8 mouse cellular contexts compared by ENCODE assay signal in genomic region chr3:35341840-35342239, GRCm38 (mm10).
DNase-seq lines count a peak whose midpoint lies in the region; ATAC-seq and TF ChIP-seq lines count a peak whose summit lies in the region.
"Had no signal": no experiment of that assay in that cellular context is flagged by ENCODE, and none has a peak within 500 bp of the region (broad histone marks: within the 10 kb centered on the region; RNA-seq: fewer than 3 reads in every experiment).

No protein-coding gene starts in this region.

- H3K4me2 ChIP-seq in lung, embryonic 14.5 days: peak overlapping the region; percentile 75
- H3K4me2 ChIP-seq in lung, postnatal 0 days (replicated peaks; ENCODE audit: low read depth, low read length): no peak overlapping the region
- H3K4me2 ChIP-seq in forebrain, embryonic 15.5 days (replicated peaks): peak overlapping the region; percentile 65
- peak overlapping the region; percentile 69; the same call in 1 of the 2 replicates for H3K4me2 ChIP-seq in limb, embryonic 14.5 days (replicated peaks; ENCODE audit: low read depth, low read length, severe bottlenecking)

- H3K4me1 ChIP-seq in lung, embryonic 14.5 days (ENCODE audit: insufficient read depth): 0 out of 2 replicates have a peak, but pooled peaks cover 7% of the 10 kb centered on the region
- H3K4me1 ChIP-seq in lung, postnatal 0 days (ENCODE audit: insufficient read depth, low read depth, low read length): peaks cover 5% of the 10 kb centered on the region; the same call in 1 of the 2 replicates
- peaks cover 37% of the 10 kb centered on the region for H3K4me1 ChIP-seq in forebrain, embryonic 15.5 days
- peaks cover 16% of the 10 kb centered on the region for H3K4me1 ChIP-seq in limb, embryonic 14.5 days (ENCODE audit: control insufficient read depth, insufficient read depth, low read length)
- H3K4me1 ChIP-seq in olfactory bulb, adult 2 months (ENCODE audit: control insufficient read depth, insufficient read depth, low read length): peaks cover 24% of the 10 kb centered on the region

- no peaks in the 10 kb centered on the region for H3K27me3 ChIP-seq in lung, embryonic 14.5 days (ENCODE audit: insufficient read depth, low read length)
- no peaks in the 10 kb centered on the region for H3K27me3 ChIP-seq in lung, postnatal 0 days (replicated peaks; ENCODE audit: insufficient read depth, low read length)
- no peaks in the 10 kb centered on the region for H3K27me3 ChIP-seq in forebrain, embryonic 15.5 days
- no peaks in the 10 kb centered on the region for H3K27me3 ChIP-seq in limb, embryonic 14.5 days (ENCODE audit: control insufficient read depth, insufficient read depth, low read length)

- H3K36me3 ChIP-seq in lung, embryonic 14.5 days (ENCODE audit: insufficient read depth): no peaks in the 10 kb centered on the region
- no peaks in the 10 kb centered on the region for H3K36me3 ChIP-seq in lung, postnatal 0 days (ENCODE audit: insufficient read depth, low read length)
- no peaks in the 10 kb centered on the region for H3K36me3 ChIP-seq in forebrain, embryonic 15.5 days
- no peaks in the 10 kb centered on the region for H3K36me3 ChIP-seq in limb, embryonic 14.5 days (ENCODE audit: control insufficient read depth, insufficient read depth, low read length)

- no peak for TF ChIP-seq EP300 in lung, postnatal 0 days (IDR thresholded peaks at IDR 0.05)

- no peak overlapping the region for H3K4me3 ChIP-seq in lung, embryonic 14.5 days (ENCODE audit: low read depth, low read length)
- no peak overlapping the region for H3K4me3 ChIP-seq in lung, postnatal 0 days (ENCODE audit: low read depth, low read length)
- no peak overlapping the region for H3K4me3 ChIP-seq in forebrain, embryonic 15.5 days
- H3K4me3 ChIP-seq in limb, embryonic 14.5 days (replicated peaks; ENCODE audit: low read length): no peak overlapping the region
- H3K4me3 ChIP-seq in olfactory bulb, adult 2 months (ENCODE audit: insufficient read depth, low read depth, low read length): no peak overlapping the region

- no peak overlapping the region for H3K9ac ChIP-seq in lung, embryonic 14.5 days
- no peak overlapping the region for H3K9ac ChIP-seq in lung, postnatal 0 days (replicated peaks; ENCODE audit: low read depth)
- H3K9ac ChIP-seq in forebrain, embryonic 15.5 days (replicated peaks): peak overlapping the region; percentile 22; the same call in 1 of the 2 replicates
- no peak overlapping the region for H3K9ac ChIP-seq in limb, embryonic 14.5 days (ENCODE audit: low read depth, low read length, severe bottlenecking)

- no peak for TF ChIP-seq CTCF in lung, embryonic 14.5 days (IDR thresholded peaks at IDR 0.05; ENCODE audit: low read depth)
- TF ChIP-seq CTCF in lung, postnatal 0 days (IDR thresholded peaks at IDR 0.05): no peak
- TF ChIP-seq CTCF in olfactory bulb, adult 2 months (IDR thresholded peaks at IDR 0.05; ENCODE audit: insufficient read depth, low read depth, low read length): no peak

- DNase-seq in lung, embryonic 14.5 days: no peak
- DNase-seq in lung, postnatal 0 days (ENCODE audit: low spot score): no peak
- DNase-seq in limb, embryonic 14.5 days (ENCODE audit: low spot score): no peak
- DNase-seq in thymus, postnatal 0 days (ENCODE audit: low spot score): no peak
- no peak for DNase-seq in cerebellum, postnatal 10 days
- DNase-seq: gastrocnemius, adult 2 months had no signal

- WGBS in lung, embryonic 14.5 days: 16% methylated on average over 9 of the region's 9 CpGs
- WGBS in lung, postnatal 0 days: 23% methylated on average over 9 of the region's 9 CpGs
- 2% methylated on average over 9 of the region's 9 CpGs for WGBS in forebrain, embryonic 15.5 days
- 13% methylated on average over 9 of the region's 9 CpGs for WGBS in limb, embryonic 14.5 days
- 48% methylated on average over 9 of the region's 9 CpGs for WGBS in olfactory bulb, adult 2 months

- no peak overlapping the region for H3K27ac ChIP-seq in lung, embryonic 14.5 days (ENCODE audit: low read depth)
- H3K27ac ChIP-seq in lung, postnatal 0 days (ENCODE audit: low read length): no peak overlapping the region
- peak overlapping the region; percentile 91 for H3K27ac ChIP-seq in forebrain, embryonic 15.5 days (replicated peaks)
- H3K27ac ChIP-seq in limb, embryonic 14.5 days (replicated peaks; ENCODE audit: low read depth, low read length): no peak overlapping the region
- H3K27ac ChIP-seq in olfactory bulb, adult 2 months (ENCODE audit: insufficient read depth, low read depth, low read length): peak overlapping the region; percentile 73
- H3K27ac ChIP-seq: gastrocnemius, adult 2 months had no signal

- ATAC-seq in lung, embryonic 14.5 days (ENCODE audit: insufficient read depth): no peak
- ATAC-seq in lung, postnatal 0 days: no peak
- ATAC-seq in forebrain, embryonic 15.5 days (replicated peaks): no peak; the same call in 1 of the 2 replicates
- no peak for ATAC-seq in limb, embryonic 14.5 days (ENCODE audit: low FRiP score, low read depth)

- TF ChIP-seq POLR2A in limb, embryonic 14.5 days (IDR thresholded peaks at IDR 0.05; ENCODE audit: borderline replicate concordance, extremely low read depth, insufficient read depth, insufficient read length): no peak
- no peak for TF ChIP-seq POLR2A in olfactory bulb, adult 2 months (IDR thresholded peaks at IDR 0.05; ENCODE audit: insufficient read depth, low read depth, low read length)

- no peaks in the 10 kb centered on the region for H3K9me3 ChIP-seq in lung, embryonic 14.5 days (ENCODE audit: low read depth, low read length)
- no peaks in the 10 kb centered on the region for H3K9me3 ChIP-seq in lung, postnatal 0 days (ENCODE audit: low read length)
- H3K9me3 ChIP-seq in forebrain, embryonic 15.5 days: no peaks in the 10 kb centered on the region
- H3K9me3 ChIP-seq in limb, embryonic 14.5 days (ENCODE audit: control insufficient read depth, low read length): no peaks in the 10 kb centered on the region

Comparison
In these comparisons a context has a peak if more than half of its experiments do, and no peak if none do; other contexts are left out.
1. H3K27ac ChIP-seq: peak in forebrain, embryonic 15.5 days (single experiment) and olfactory bulb, adult 2 months (single experiment); none in lung, embryonic 14.5 days (single experiment), lung, postnatal 0 days (single experiment) and limb, embryonic 14.5 days (single experiment).